Mouse (Mus musculus): Measurements from ENCODE around the gene Arhgef40. TPM values are rescaled to one million over a fixed set of nuclear protein-coding genes. Genes with fewer than 3 reads are reported as not detected.

The Arhgef40 gene
- polyA plus RNA-seq, 2 experiments, result 143 to 220 TPM

DNA sequence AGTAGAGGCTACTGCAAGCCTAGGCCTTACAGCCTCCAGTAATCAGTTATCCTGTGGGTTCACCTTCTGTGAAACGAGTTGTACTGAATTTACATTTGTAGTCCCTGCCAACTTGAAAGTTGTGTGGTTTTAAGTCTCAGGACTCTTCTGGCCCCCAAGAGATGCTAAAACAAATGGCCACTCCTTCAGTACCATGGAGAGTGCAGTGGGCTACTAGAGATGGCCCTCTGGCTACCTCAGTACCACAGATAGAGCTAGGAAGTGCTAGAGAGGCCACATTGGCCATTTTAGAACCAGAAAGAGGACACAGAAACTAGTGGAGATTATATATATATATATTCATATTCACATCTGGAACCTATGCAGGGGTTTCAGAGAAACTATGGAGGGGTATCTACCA lies 27.2 kb downstream of the Arhgef40 start:
- 68% methylated on average over 1 of the region's 1 CpGs for WGBS
- Histone ChIP-seq H3K36me3 (ENCODE audit: control insufficient read depth, insufficient read depth, low read length) (peaks cover 20% of the 10 kb centered on the region), H3K4me2 (replicated peaks; ENCODE audit: low read depth, low read length, severe bottlenecking) (no peak overlapping the region), H3K9ac (ENCODE audit: low read depth, low read length, severe bottlenecking) (no peak overlapping the region), H3K4me1 (ENCODE audit: control insufficient read depth, insufficient read depth, low read length) (peaks cover 32% of the 10 kb centered on the region), H3K4me3 (replicated peaks; ENCODE audit: low read length) (no peak overlapping the region), H3K27ac (replicated peaks; ENCODE audit: low read depth, low read length) (no peak overlapping the region), H3K9me3 (ENCODE audit: control insufficient read depth, low read length) (no peaks in the 10 kb centered on the region), H3K27me3 (ENCODE audit: control insufficient read depth, insufficient read depth, low read length) (no peaks in the 10 kb centered on the region)
- no peak for TF ChIP-seq POLR2A (IDR thresholded peaks at IDR 0.05; ENCODE audit: borderline replicate concordance, extremely low read depth, insufficient read depth, insufficient read length)
- ATAC-seq (ENCODE audit: low FRiP score, low read depth) (no peak), DNase-seq (ENCODE audit: low spot score) (no peak)

DNA sequence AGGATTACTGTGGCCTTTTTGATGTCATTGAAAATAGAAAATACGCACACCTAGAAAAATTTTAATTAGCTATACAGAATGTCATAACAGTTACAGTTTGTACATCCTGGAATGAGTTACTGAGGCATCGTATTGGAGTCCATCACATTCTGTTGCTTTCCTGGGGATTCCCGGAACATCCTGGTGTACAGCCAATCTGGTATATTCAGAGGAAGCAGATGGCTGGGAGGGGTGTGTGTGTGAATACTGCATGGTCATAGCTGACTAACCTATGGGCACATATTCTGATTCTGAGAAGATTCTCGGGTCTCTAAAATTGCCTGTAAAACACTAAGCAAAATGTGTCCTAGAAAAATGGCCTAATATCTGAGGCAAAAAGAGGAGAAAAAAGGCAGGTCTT lies 27.6 kb downstream of the Arhgef40 start:
- no peak overlapping the region for H3K4me3 ChIP-seq (replicated peaks; ENCODE audit: low read length)
- H3K27me3 ChIP-seq (ENCODE audit: control insufficient read depth, insufficient read depth, low read length), result no peaks in the 10 kb centered on the region
- no peak overlapping the region for H3K9ac ChIP-seq (ENCODE audit: low read depth, low read length, severe bottlenecking)
- H3K4me1 ChIP-seq (ENCODE audit: control insufficient read depth, insufficient read depth, low read length), result peaks cover 32% of the 10 kb centered on the region
- DNase-seq (ENCODE audit: low spot score) (no peak), ATAC-seq (ENCODE audit: low FRiP score, low read depth) (no peak)
- H3K4me2 ChIP-seq (replicated peaks; ENCODE audit: low read depth, low read length, severe bottlenecking), result no peak overlapping the region
- H3K9me3 ChIP-seq (ENCODE audit: control insufficient read depth, low read length), result no peaks in the 10 kb centered on the region
- WGBS, result 83% methylated on average over 4 of the region's 4 CpGs
- TF ChIP-seq POLR2A (IDR thresholded peaks at IDR 0.05; ENCODE audit: borderline replicate concordance, extremely low read depth, insufficient read depth, insufficient read length), result no peak
- no peak overlapping the region for H3K27ac ChIP-seq (replicated peaks; ENCODE audit: low read depth, low read length)
- peaks cover 16% of the 10 kb centered on the region for H3K36me3 ChIP-seq (ENCODE audit: control insufficient read depth, insufficient read depth, low read length)

- no peaks in the 10 kb centered on the region for H3K9me3 ChIP-seq (ENCODE audit: control insufficient read depth, low read length)
- TF ChIP-seq POLR2A (IDR thresholded peaks at IDR 0.05; ENCODE audit: borderline replicate concordance, extremely low read depth, insufficient read depth, insufficient read length), result no peak
- H3K36me3 ChIP-seq (ENCODE audit: control insufficient read depth, insufficient read depth, low read length), result peaks cover 12% of the 10 kb centered on the region
- no peak for DNase-seq (ENCODE audit: low spot score)
- WGBS, result 46% methylated on average over 5 of the region's 5 CpGs
- no peak overlapping the region for H3K9ac ChIP-seq (ENCODE audit: low read depth, low read length, severe bottlenecking)
- H3K27me3 ChIP-seq (ENCODE audit: control insufficient read depth, insufficient read depth, low read length), result no peaks in the 10 kb centered on the region
- H3K27ac ChIP-seq (replicated peaks; ENCODE audit: low read depth, low read length), result no peak overlapping the region
- H3K4me2 ChIP-seq (replicated peaks; ENCODE audit: low read depth, low read length, severe bottlenecking), result no peak overlapping the region
- peaks cover 32% of the 10 kb centered on the region for H3K4me1 ChIP-seq (ENCODE audit: control insufficient read depth, insufficient read depth, low read length)
- no peak for ATAC-seq (ENCODE audit: low FRiP score, low read depth)
- H3K4me3 ChIP-seq (replicated peaks; ENCODE audit: low read length), result no peak overlapping the region
Observed at GRCm38 (mm10) chr14:52012553-52012952, 28.0 kb downstream of the Arhgef40 start.

GRCm38 (mm10) chr14:52013021-52013610 lies 28.6 kb downstream of the Arhgef40 start:
- peak overlapping the region; percentile 80 for H3K9ac ChIP-seq (ENCODE audit: low read depth, low read length, severe bottlenecking)
- no peak overlapping the region for H3K27ac ChIP-seq (replicated peaks; ENCODE audit: low read depth, low read length)
- no peaks in the 10 kb centered on the region for H3K27me3 ChIP-seq (ENCODE audit: control insufficient read depth, insufficient read depth, low read length)
- no peak for ATAC-seq (ENCODE audit: low FRiP score, low read depth)
- TF ChIP-seq POLR2A (IDR thresholded peaks at IDR 0.05; ENCODE audit: borderline replicate concordance, extremely low read depth, insufficient read depth, insufficient read length), result no peak
- DNase-seq (ENCODE audit: low spot score), result no peak
- peaks cover 10% of the 10 kb centered on the region for H3K36me3 ChIP-seq (ENCODE audit: control insufficient read depth, insufficient read depth, low read length)
- peaks cover 32% of the 10 kb centered on the region for H3K4me1 ChIP-seq (ENCODE audit: control insufficient read depth, insufficient read depth, low read length)
- WGBS, result 47% methylated on average over 8 of the region's 8 CpGs
- H3K4me3 ChIP-seq (replicated peaks; ENCODE audit: low read length), result peak overlapping the region; percentile 62
- peak overlapping the region; percentile 71 for H3K4me2 ChIP-seq (replicated peaks; ENCODE audit: low read depth, low read length, severe bottlenecking)
- no peaks in the 10 kb centered on the region for H3K9me3 ChIP-seq (ENCODE audit: control insufficient read depth, low read length)

DNA sequence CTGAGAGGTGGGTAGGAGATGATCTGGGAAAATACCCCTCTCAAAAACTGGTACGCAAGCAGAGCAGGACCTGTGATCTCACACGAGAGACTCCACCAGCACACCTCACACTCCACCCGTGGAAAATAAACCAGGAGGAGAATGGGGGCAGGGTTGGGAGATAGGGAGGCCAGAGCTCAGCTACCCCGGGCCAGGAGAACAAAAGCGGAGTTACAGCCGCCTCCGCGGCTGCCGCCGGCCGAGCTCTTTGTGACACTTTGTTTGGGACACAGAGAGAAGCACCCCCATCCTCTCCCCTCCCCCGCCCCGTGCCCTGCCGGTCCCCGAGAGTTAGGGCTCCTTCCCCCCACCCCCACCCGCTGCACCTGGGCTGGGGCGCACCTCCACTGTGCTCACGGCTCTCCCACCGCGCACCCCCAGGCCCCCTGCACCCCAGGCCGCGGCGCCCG lies 29.3 kb downstream of the Arhgef40 start:
- peaks cover 35% of the 10 kb centered on the region for H3K4me1 ChIP-seq (ENCODE audit: control insufficient read depth, insufficient read depth, low read length)
- H3K4me2 ChIP-seq (replicated peaks; ENCODE audit: low read depth, low read length, severe bottlenecking), result peak overlapping the region; percentile 71
- TF ChIP-seq POLR2A (IDR thresholded peaks at IDR 0.05; ENCODE audit: borderline replicate concordance, extremely low read depth, insufficient read depth, insufficient read length), result no peak
- H3K9ac ChIP-seq (ENCODE audit: low read depth, low read length, severe bottlenecking), result peak overlapping the region; percentile 80
- no peaks in the 10 kb centered on the region for H3K9me3 ChIP-seq (ENCODE audit: control insufficient read depth, low read length)
- H3K36me3 ChIP-seq (ENCODE audit: control insufficient read depth, insufficient read depth, low read length), result peaks cover 4% of the 10 kb centered on the region; the same call in 1 of the 2 replicates
- no peaks in the 10 kb centered on the region for H3K27me3 ChIP-seq (ENCODE audit: control insufficient read depth, insufficient read depth, low read length)
- WGBS, result 4% methylated on average over 13 of the region's 24 CpGs
- no peak for DNase-seq (ENCODE audit: low spot score)
- peak; percentile 35; the same call in 1 of the 2 replicates for ATAC-seq (ENCODE audit: low FRiP score, low read depth)
- H3K27ac ChIP-seq (replicated peaks; ENCODE audit: low read depth, low read length), result peak overlapping the region; percentile 90
- peak overlapping the region; percentile 62 for H3K4me3 ChIP-seq (replicated peaks; ENCODE audit: low read length)

All from limb, embryonic 14.5 days (tissue).